Mouse (Mus musculus): ENCODE data around the gene Nbea. TPM values are rescaled to one million over a fixed set of nuclear protein-coding genes. Genes with fewer than 3 reads are reported as not detected.

Gene Nbea
- polyA plus RNA-seq, 1 experiment from 2014 or later, result 6.4 TPM

DNA sequence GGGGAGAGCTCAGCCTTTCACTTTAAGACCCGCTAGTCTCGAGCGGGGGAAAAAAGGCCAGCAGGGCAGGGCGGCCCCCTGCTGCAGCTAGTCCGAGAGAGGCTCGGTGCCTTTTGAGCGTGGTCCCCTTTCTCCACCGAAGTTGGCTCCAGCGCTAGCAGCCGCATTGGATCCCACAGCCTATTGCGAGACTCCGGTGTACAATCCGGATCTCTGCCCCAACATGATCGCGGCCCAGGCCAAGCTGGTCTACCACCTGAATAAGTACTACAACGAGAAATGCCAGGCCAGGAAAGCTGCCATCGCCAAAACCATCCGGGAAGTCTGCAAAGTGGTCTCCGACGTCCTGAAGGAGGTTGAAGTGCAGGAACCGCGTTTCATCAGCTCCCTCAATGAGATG lies 400.7 kb downstream of the Nbea start:
- WGBS, result 10% methylated on average over 22 of the region's 22 CpGs
- Histone ChIP-seq H3K27me3 (ENCODE audit: insufficient read depth, low read length) (peaks cover 75% of the 10 kb centered on the region), H3K9me3 (ENCODE audit: low read length) (no peaks in the 10 kb centered on the region), H3K27ac (ENCODE audit: low read length) (no peak overlapping the region), H3K36me3 (ENCODE audit: insufficient read depth, low read length) (no peaks in the 10 kb centered on the region), H3K4me3 (ENCODE audit: low read length) (peak overlapping the region; percentile 35), H3K4me1 (ENCODE audit: insufficient read depth, low read length) (peaks cover 33% of the 10 kb centered on the region), H3K4me2 (replicated peaks; ENCODE audit: low read depth, low read length) (peak overlapping the region; percentile 53), H3K9ac (replicated peaks; ENCODE audit: low read length) (no peak overlapping the region)
- ATAC-seq (ENCODE audit: low FRiP score, low TSS enrichment), result no peak

DNA sequence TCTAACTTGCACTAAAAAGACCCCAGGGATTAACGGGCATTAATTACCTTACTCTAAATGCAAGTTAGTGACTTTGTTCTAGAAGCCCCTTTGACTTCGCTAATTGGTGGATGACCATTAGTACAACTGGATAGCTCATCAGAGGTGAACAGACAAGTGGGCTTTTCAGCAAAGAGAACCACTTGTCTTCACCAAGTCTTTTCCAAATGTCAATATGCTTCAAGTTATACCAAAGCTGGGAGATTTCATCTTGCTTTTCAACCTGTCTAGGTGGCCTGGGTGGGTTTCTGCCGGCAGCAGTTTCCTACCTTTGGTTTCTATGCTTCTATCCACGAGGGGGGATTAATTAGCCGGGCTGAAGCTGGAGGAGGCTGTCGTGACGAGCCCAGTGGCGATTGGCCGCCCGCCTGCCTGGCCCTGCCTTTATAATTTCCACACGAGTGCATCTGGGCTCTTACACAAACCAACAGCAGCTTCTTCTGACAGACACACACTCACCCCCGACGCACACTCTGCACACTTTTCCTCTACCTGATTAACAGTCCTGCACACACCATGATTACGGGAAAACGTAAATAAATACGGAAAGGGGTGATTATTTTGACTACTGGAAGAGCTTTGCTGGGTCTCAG lies 401.3 kb downstream of the Nbea start, which contains the start of gene Mab21l1:
Gene Mab21l1 (plus strand): TSS at position 455 of the 632 bp plus-strand sequence.
- Histone ChIP-seq H3K9ac (replicated peaks; ENCODE audit: low read length) (no peak within 1 kb of the TSS), H3K27me3 (ENCODE audit: insufficient read depth, low read length) (peaks cover 78% of the 10 kb centered on the region), H3K4me1 (ENCODE audit: insufficient read depth, low read length) (peaks cover 30% of the 10 kb centered on the region), H3K4me3 (ENCODE audit: low read length) (peak within 1 kb of the TSS; percentile 35), H3K27ac (ENCODE audit: low read length) (no peak within 1 kb of the TSS), H3K36me3 (ENCODE audit: insufficient read depth, low read length) (no peaks in the 10 kb centered on the region), H3K4me2 (replicated peaks; ENCODE audit: low read depth, low read length) (peak within 1 kb of the TSS; percentile 53), H3K9me3 (ENCODE audit: low read length) (no peaks in the 10 kb centered on the region)
- no peak for ATAC-seq (ENCODE audit: low FRiP score, low TSS enrichment)
- WGBS, result 9% methylated on average over 16 of the region's 16 CpGs

DNA sequence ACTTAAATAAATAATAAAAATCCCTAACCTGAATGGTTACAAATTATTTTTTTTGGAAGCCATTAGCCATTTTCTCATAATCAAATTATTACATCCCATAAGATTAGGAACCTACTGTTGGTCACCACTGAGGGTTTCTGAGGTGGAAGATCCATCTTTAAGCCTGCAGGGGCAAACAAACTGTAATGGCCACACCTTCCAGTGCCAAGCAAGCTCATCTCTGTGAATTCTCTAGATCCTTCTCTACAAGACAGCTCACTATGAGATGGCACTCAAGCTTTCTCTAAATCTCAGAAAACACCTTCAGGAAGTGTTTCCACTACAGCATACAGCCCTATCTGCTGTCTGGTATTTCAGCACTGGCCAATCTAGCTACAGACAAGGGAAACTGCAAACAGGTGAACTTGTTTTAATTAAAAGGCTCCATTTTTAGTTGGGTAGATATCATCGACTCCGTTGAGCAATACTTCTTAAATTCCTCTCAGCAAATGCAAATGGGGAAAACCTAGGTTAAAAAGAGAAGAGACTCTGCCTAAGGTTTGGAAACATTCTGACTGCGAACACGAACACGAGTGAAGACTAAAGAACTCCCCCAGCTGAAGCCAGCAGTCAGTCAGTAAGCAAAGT lies 402.0 kb downstream of the Nbea start:
- Histone ChIP-seq H3K4me1 (ENCODE audit: insufficient read depth, low read length) (peaks cover 30% of the 10 kb centered on the region), H3K4me3 (ENCODE audit: low read length) (no peak overlapping the region), H3K9ac (replicated peaks; ENCODE audit: low read length) (no peak overlapping the region), H3K9me3 (ENCODE audit: low read length) (no peaks in the 10 kb centered on the region), H3K27ac (ENCODE audit: low read length) (no peak overlapping the region), H3K27me3 (ENCODE audit: insufficient read depth, low read length) (peaks cover 74% of the 10 kb centered on the region), H3K36me3 (ENCODE audit: insufficient read depth, low read length) (no peaks in the 10 kb centered on the region), H3K4me2 (replicated peaks; ENCODE audit: low read depth, low read length) (no peak overlapping the region)
- WGBS, result 33% methylated on average over 5 of the region's 5 CpGs
- ATAC-seq (ENCODE audit: low FRiP score, low TSS enrichment), result no peak

DNA sequence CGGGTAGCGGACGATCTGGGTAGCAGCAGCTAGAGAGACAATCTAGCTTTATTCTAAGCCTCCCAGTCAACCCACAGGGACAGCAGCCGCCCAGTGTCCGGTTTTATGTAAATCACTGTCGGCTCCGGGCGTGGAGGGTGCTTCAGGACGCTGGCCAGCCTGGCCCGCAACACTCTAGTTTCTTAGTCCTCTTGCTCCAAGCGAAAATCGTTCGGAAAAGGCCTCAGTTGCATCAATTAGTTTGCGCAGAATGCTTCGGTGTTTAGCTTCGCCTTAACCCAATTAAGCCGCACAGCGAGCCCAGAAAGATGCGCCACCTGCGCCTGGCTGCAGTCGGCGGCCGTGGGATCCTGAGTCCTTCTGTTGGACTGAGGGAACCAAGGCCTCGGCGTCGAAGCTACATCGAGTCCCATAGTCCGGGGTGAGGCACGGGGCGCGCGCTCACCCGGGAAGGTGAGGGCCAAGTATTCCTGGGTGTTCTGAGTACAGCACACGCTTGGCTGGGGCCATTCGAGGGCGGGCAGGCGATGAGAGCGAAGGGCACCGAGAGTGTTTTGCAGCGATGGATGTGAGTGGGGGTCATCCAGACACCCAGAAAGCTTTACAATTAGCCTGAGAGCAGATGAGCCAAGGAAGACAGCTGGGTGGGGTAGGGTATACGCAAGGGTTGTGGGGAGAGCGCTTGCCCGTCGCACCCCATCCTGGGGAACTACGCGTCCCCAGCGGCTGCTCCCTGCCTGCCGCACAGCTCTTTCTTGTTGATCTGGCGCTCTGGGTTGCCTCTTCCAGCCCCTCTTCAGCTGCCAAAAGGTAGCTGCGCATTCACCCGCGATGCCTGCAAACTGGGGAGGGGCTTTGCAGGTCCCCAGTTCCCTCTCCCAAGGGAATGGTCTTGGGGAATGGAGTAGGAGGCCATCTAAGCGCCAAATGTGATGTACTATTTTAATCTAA lies 403.1 kb downstream of the Nbea start:
- Histone ChIP-seq H3K36me3 (ENCODE audit: insufficient read depth, low read length) (no peaks in the 10 kb centered on the region), H3K27ac (ENCODE audit: low read length) (no peak overlapping the region), H3K27me3 (ENCODE audit: insufficient read depth, low read length) (peaks cover 63% of the 10 kb centered on the region), H3K9me3 (ENCODE audit: low read length) (no peaks in the 10 kb centered on the region), H3K4me3 (ENCODE audit: low read length) (peak overlapping the region; percentile 29), H3K4me2 (replicated peaks; ENCODE audit: low read depth, low read length) (peak overlapping the region; percentile 42), H3K9ac (replicated peaks; ENCODE audit: low read length) (no peak overlapping the region), H3K4me1 (ENCODE audit: insufficient read depth, low read length) (peaks cover 30% of the 10 kb centered on the region)
- ATAC-seq (ENCODE audit: low FRiP score, low TSS enrichment), result peak; percentile 70; the same call in 1 of the 2 replicates
- 6% methylated on average over 53 of the region's 53 CpGs for WGBS

DNA sequence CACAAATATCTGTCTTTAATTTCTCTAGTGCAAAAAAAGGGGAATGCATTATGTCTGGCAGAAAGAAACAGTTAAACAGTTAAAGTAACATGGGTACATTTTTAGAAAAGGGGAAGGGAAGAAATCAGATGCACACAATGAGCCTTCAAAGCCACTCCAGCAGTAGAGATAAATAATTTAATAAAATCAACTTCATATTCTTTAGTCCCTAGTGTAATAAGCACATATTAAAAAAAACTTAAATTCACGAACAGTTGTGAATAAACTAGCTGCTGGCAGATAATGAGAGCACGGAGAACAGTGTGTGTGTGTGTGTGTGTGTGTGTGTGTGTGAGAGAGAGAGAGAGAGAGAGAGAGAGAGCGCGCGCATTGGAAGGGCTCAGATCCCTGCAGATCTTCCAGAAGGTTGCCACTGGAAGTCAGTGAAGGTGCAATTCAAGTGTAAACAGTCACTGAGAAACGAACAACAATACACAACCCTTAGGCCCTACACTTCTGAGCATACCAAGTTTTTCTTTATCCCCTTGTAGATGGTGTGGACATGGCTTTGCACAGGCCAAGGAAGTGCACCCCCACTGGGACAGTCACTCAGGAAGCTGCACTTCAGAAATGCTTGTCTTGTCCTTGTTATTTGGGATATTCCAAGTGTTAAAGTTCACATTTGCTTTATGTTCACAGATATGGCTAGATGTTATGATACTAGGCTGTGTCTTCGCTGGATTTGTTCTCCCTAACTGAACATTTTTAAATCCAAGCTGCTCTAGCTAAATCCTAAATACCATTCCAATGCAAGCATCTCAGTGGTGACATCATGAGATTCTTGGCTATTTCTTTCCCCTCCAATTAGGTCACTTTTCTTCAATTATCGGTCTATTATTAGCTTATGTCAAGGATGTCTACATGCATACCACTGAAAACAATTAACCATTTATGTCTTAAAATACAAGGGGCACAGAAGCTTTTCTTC lies 404.5 kb downstream of the Nbea start:
- WGBS, result 54% methylated on average over 8 of the region's 8 CpGs
- Histone ChIP-seq H3K4me2 (replicated peaks; ENCODE audit: low read depth, low read length) (no peak overlapping the region), H3K27me3 (ENCODE audit: insufficient read depth, low read length) (peaks cover 57% of the 10 kb centered on the region)

DNA sequence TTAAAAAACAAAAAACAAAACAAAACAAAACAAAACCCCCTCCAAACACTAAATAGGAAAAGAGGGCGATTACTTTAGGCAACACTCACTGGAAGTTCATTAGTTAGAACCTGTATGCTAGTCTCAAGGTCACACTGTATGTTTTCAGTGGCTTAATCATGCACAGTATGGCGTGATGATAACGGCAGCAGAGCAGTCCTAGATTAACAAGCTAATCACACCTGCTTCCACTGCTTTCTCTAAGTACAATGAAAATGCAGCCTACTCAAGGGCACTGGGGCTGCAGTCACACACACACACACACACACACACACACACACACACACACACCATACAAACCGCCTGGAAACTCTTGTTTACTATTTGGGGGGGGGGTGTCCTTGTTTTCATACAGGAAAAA lies 406.0 kb downstream of the Nbea start:
- H3K36me3 ChIP-seq (ENCODE audit: insufficient read depth, low read length), result no peaks in the 10 kb centered on the region
- H3K4me2 ChIP-seq (replicated peaks; ENCODE audit: low read depth, low read length), result no peak overlapping the region
- ATAC-seq (ENCODE audit: low FRiP score, low TSS enrichment), result no peak
- no peak overlapping the region for H3K4me3 ChIP-seq (ENCODE audit: low read length)
- H3K9ac ChIP-seq (replicated peaks; ENCODE audit: low read length), result no peak overlapping the region
- H3K9me3 ChIP-seq (ENCODE audit: low read length), result no peaks in the 10 kb centered on the region
- no peak overlapping the region for H3K27ac ChIP-seq (ENCODE audit: low read length)
- 74% methylated on average over 4 of the region's 4 CpGs for WGBS
- peaks cover 13% of the 10 kb centered on the region for H3K4me1 ChIP-seq (ENCODE audit: insufficient read depth, low read length)
- peaks cover 45% of the 10 kb centered on the region for H3K27me3 ChIP-seq (ENCODE audit: insufficient read depth, low read length)

More for the DNA sequence above, 404.5 kb downstream of the Nbea start:
- H3K4me3 ChIP-seq (ENCODE audit: low read length), result no peak overlapping the region
- H3K9ac ChIP-seq (replicated peaks; ENCODE audit: low read length), result no peak overlapping the region
- H3K4me1 ChIP-seq (ENCODE audit: insufficient read depth, low read length), result peaks cover 28% of the 10 kb centered on the region
- no peak for ATAC-seq (ENCODE audit: low FRiP score, low TSS enrichment)
- no peaks in the 10 kb centered on the region for H3K36me3 ChIP-seq (ENCODE audit: insufficient read depth, low read length)
- no peaks in the 10 kb centered on the region for H3K9me3 ChIP-seq (ENCODE audit: low read length)
- H3K27ac ChIP-seq (ENCODE audit: low read length), result no peak overlapping the region

DNA sequence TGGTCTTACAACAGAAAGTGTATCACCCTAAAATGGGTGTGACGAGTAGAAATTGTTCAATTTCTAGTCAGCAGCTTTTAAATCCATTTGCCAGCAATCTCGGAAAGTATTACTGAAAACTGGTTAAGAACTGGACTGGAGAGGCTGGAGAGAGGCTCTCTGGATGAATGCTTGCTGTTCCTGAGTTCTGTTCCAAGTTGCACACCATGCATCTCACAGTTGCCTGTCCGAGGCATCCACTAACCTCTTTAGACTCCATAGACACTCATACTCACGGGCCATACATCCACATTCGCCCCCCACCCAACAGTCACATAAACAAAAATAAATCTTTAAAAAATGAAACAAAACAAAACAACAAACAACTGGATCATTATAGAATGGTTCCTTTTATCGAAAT lies 407.7 kb downstream of the Nbea start:
- Histone ChIP-seq H3K9me3 (ENCODE audit: low read length) (no peaks in the 10 kb centered on the region), H3K36me3 (ENCODE audit: insufficient read depth, low read length) (no peaks in the 10 kb centered on the region), H3K4me2 (replicated peaks; ENCODE audit: low read depth, low read length) (no peak overlapping the region), H3K9ac (replicated peaks; ENCODE audit: low read length) (no peak overlapping the region), H3K27ac (ENCODE audit: low read length) (no peak overlapping the region), H3K4me1 (ENCODE audit: insufficient read depth, low read length) (peaks cover 6% of the 10 kb centered on the region), H3K27me3 (ENCODE audit: insufficient read depth, low read length) (peaks cover 28% of the 10 kb centered on the region), H3K4me3 (ENCODE audit: low read length) (no peak overlapping the region)
- WGBS, result 91% methylated on average over 6 of the region's 6 CpGs
- no peak for ATAC-seq (ENCODE audit: low FRiP score, low TSS enrichment)

DNA sequence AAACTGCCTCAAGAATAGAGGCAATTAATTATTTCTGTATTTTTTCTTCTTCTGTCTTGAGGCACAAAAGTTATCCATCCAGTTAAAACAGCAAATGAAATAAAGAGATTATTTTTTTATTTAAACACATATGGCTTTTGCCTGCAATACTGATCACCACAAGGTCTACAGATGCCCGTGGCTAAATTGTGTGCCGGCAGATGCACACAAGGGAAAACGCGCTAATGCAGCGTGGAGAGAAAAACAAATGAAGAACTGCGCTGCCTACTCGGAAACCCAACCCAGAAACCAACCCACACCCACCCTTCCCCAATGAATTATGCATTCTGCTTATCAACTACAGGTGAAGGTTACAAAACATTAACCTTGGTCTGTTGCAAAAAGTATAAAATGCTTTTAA lies 408.3 kb downstream of the Nbea start:
- Histone ChIP-seq H3K36me3 (ENCODE audit: insufficient read depth, low read length) (no peaks in the 10 kb centered on the region), H3K27me3 (ENCODE audit: insufficient read depth, low read length) (peaks cover 23% of the 10 kb centered on the region), H3K4me1 (ENCODE audit: insufficient read depth, low read length) (peaks cover 1% of the 10 kb centered on the region), H3K27ac (ENCODE audit: low read length) (no peak overlapping the region), H3K4me2 (replicated peaks; ENCODE audit: low read depth, low read length) (no peak overlapping the region), H3K4me3 (ENCODE audit: low read length) (no peak overlapping the region), H3K9me3 (ENCODE audit: low read length) (no peaks in the 10 kb centered on the region), H3K9ac (replicated peaks; ENCODE audit: low read length) (no peak overlapping the region)
- 52% methylated on average over 7 of the region's 7 CpGs for WGBS
- ATAC-seq (ENCODE audit: low FRiP score, low TSS enrichment), result no peak

DNA sequence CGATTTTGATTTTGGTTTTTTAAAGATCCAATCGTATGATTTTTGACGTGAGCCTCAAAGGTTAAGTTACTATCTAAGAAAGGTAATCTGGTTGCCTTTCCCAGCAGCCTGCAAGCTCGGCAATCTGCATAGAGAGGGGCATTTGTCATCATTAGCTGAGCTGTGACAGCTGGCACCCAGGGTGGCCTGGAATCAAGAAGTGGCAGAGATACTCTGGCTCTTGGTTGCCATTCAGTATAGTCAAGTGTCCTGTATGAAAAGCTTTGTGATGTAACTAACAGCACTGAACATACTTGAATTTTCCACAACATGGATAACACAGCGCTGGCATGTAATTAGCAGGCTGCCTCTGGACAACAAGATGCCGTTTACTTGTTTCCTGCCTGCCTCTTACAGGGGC lies 409.3 kb downstream of the Nbea start:
- Histone ChIP-seq H3K9me3 (ENCODE audit: low read length) (no peaks in the 10 kb centered on the region), H3K9ac (replicated peaks; ENCODE audit: low read length) (no peak overlapping the region), H3K4me2 (replicated peaks; ENCODE audit: low read depth, low read length) (no peak overlapping the region), H3K4me3 (ENCODE audit: low read length) (no peak overlapping the region), H3K4me1 (ENCODE audit: insufficient read depth, low read length) (no peaks in the 10 kb centered on the region), H3K36me3 (ENCODE audit: insufficient read depth, low read length) (no peaks in the 10 kb centered on the region), H3K27me3 (ENCODE audit: insufficient read depth, low read length) (peaks cover 15% of the 10 kb centered on the region), H3K27ac (ENCODE audit: low read length) (no peak overlapping the region)
- ATAC-seq (ENCODE audit: low FRiP score, low TSS enrichment), result no peak
- 61% methylated on average over 6 of the region's 6 CpGs for WGBS

Measured in kidney, embryonic 16.5 days (tissue).